Mouse (Mus musculus) liver, embryonic 14.5 days (tissue): ENCODE measurements around the gene Polr3c. TPM values are rescaled to one million over a fixed set of nuclear protein-coding genes. Genes with fewer than 3 reads are reported as not detected.

Source experiments
- ATAC-seq: fragments of 200-750 bp; cut with Nextera tagmentation; 2 replicates; pipeline ENCODE4 v1.8.0; 2017; ENCODE audit warnings: moderate number of reproducible peaks, mild to moderate bottlenecking, moderate library complexity; ENCODE audit not compliant: insufficient read depth
- DNase-seq, 3 experiments: peaks; one replicate each; pipeline ENCODE4 v3.0.0-alpha.2; 2012 to 2013; ENCODE audit warnings: low read depth in 3 of 3, low spot score in 3 of 3
- H3K27ac ChIP-seq: fragments of 300-500 bp; sonication (generic); 2 replicates; pipeline ENCODE4 v1.5.1; 2014; ENCODE audit warnings: moderate library complexity, mild to moderate bottlenecking, control low read depth, inconsistent platforms
- H3K27me3 ChIP-seq: fragments of 300-500 bp; sonication (generic); 2 replicates; pipeline ENCODE4 v1.6.1; 2014; ENCODE audit warnings: mild to moderate bottlenecking, low read length, moderate library complexity; ENCODE audit not compliant: control insufficient read depth, insufficient read depth
- H3K36me3 ChIP-seq: fragments of 300-500 bp; sonication (generic); replicated peaks from 2 replicates; pipeline ENCODE4 v1.6.1; 2014; ENCODE audit warnings: low read depth; ENCODE audit not compliant: control insufficient read depth, insufficient read depth
- H3K4me1 ChIP-seq, 2 experiments: fragments of 200-500 bp in 1 of 2; fragments of 300-500 bp in 1 of 2; sonication (generic) in 1 of 2; replicated peaks; 2 replicates each; pipeline ENCODE4 v1.6.1; 2012 to 2014; ENCODE audit warnings: antibody characterized with exemption in 1 of 2, inconsistent platforms in 1 of 2, low read length in 1 of 2; ENCODE audit not compliant: control insufficient read depth in 2 of 2, insufficient read depth in 2 of 2
- H3K4me2 ChIP-seq: fragments of 300-500 bp; sonication (generic); 2 replicates; pipeline ENCODE4 v1.6.1; 2014; ENCODE audit warnings: low read depth, mild to moderate bottlenecking, control low read depth, moderate library complexity
- H3K4me3 ChIP-seq, 2 experiments: fragments of 200-500 bp in 1 of 2; fragments of 300-500 bp in 1 of 2; sonication (generic) in 1 of 2; 2 replicates each; pipeline ENCODE4 v1.5.1; 2012 to 2014; ENCODE audit warnings: low read depth in 2 of 2, low read length in 2 of 2, mild to moderate bottlenecking in 2 of 2, control low read depth in 1 of 2, inconsistent platforms in 1 of 2, moderate library complexity in 1 of 2; ENCODE audit not compliant: insufficient read depth in 1 of 2
- H3K9ac ChIP-seq: fragments of 300-500 bp; sonication (generic); replicated peaks from 2 replicates; pipeline ENCODE4 v1.6.1; 2014; ENCODE audit warnings: mild to moderate bottlenecking, control low read depth, moderate library complexity
- H3K9me3 ChIP-seq: fragments of 300-500 bp; sonication (generic); 2 replicates; pipeline ENCODE4 v1.6.1; 2016; ENCODE audit warnings: low read length, mixed read lengths; ENCODE audit not compliant: control insufficient read depth
- CTCF ChIP-seq: IDR thresholded peaks from 2 replicates; pipeline ENCODE4 v1.5.1; 2016; ENCODE audit warnings: antibody characterized with exemption, low read depth, control low read depth
- EP300 ChIP-seq: IDR thresholded peaks from 2 replicates; pipeline ENCODE4 v1.6.1; 2016; ENCODE audit warnings: antibody characterized with exemption, low read depth
- WGBS: fragments of 180-500 bp; shearing (Covaris S2); extraction: QIAGEN DNeasy Blood & Tissue Kit; methylation state at CpG from one replicate; pipeline ENCODE4 v1.1.7; 2014; ENCODE audit not compliant: insufficient replicate concordance; 5-methylcytosine and 5-hydroxymethylcytosine counted together
- polyA plus RNA-seq, 2 experiments: library from polyadenylated mRNA; depleted of rRNA in 1 of 2; stranded (reverse) in 1 of 2; unstranded in 1 of 2; fragments of >200 nt; fragmentation: Nextera tagmentation in 1 of 2; extraction: Ambion mirVana in 1 of 2; gene quantifications; 2 replicates each; pipeline versions ENCODE4 v1.2.1 to v1.2.3; 2012 to 2014

The Polr3c gene
- polyA plus RNA-seq, 2 experiments = 14.5 to 21.6 TPM

GRCm38 (mm10) chr3:96684822-96685156, 42.6 kb downstream of the Polr3c start:
- DNase-seq (no peak), ATAC-seq (no peak)
- Histone ChIP-seq H3K9me3 (no peaks in the 10 kb centered on the region), H3K4me3 (no peak overlapping the region), H3K36me3 (no peaks in the 10 kb centered on the region), H3K27me3 (peaks cover 23% of the 10 kb centered on the region), H3K4me1 (no peaks in the 10 kb centered on the region; a peak in 1 of 4 replicates), H3K9ac (no peak overlapping the region), H3K27ac (no peak overlapping the region), H3K4me2 (peak overlapping the region; percentile 11; the same call in 1 of the 2 replicates)
- no peak for TF ChIP-seq CTCF
- no peak for TF ChIP-seq EP300
- WGBS = 12% methylated on average over 28 of the region's 28 CpGs

- no peak for DNase-seq
- 39% methylated on average over 17 of the region's 17 CpGs for WGBS
- no peak for TF ChIP-seq CTCF
- no peak for TF ChIP-seq EP300
- ATAC-seq = no peak
- Histone ChIP-seq H3K4me1 (peaks cover 0 to 4% of the 10 kb centered on the region in 2 experiments; a peak in 2 of 4 replicates), H3K9ac (no peak overlapping the region), H3K36me3 (no peaks in the 10 kb centered on the region), H3K27me3 (peaks cover 23% of the 10 kb centered on the region), H3K27ac (no peak overlapping the region), H3K9me3 (no peaks in the 10 kb centered on the region), H3K4me2 (peak overlapping the region; percentile 11; the same call in 1 of the 2 replicates), H3K4me3 (no peak overlapping the region)
Observed at GRCm38 (mm10) chr3:96684151-96684821, 43.1 kb downstream of the Polr3c start.

- no peak overlapping the region for H3K27ac ChIP-seq
- no peak overlapping the region for H3K9ac ChIP-seq
- no peak for ATAC-seq
- no peaks in the 10 kb centered on the region for H3K9me3 ChIP-seq
- no peak for DNase-seq
- no peaks in the 10 kb centered on the region for H3K36me3 ChIP-seq
- 73% methylated on average over 3 of the region's 3 CpGs for WGBS
- peaks cover 23% of the 10 kb centered on the region for H3K27me3 ChIP-seq
- TF ChIP-seq EP300 (no peak), CTCF (no peak)
- peaks cover 0 to 6% of the 10 kb centered on the region in 2 experiments; a peak in 3 of 4 replicates for H3K4me1 ChIP-seq
- H3K4me3 ChIP-seq = no peak overlapping the region
- H3K4me2 ChIP-seq = no peak overlapping the region
Observed at GRCm38 (mm10) chr3:96683496-96683895, 43.9 kb downstream of the Polr3c start.

- ATAC-seq (no peak), DNase-seq (no peak)
- Histone ChIP-seq H3K9ac (no peak overlapping the region), H3K4me3 (no peak overlapping the region), H3K27me3 (peaks cover 17% of the 10 kb centered on the region), H3K9me3 (no peaks in the 10 kb centered on the region), H3K36me3 (no peaks in the 10 kb centered on the region), H3K27ac (no peak overlapping the region), H3K4me1 (peaks cover 0 to 6% of the 10 kb centered on the region in 2 experiments; a peak in 3 of 4 replicates), H3K4me2 (no peak overlapping the region)
- WGBS = 22% methylated on average over 12 of the region's 12 CpGs
- TF ChIP-seq EP300 = no peak
- no peak for TF ChIP-seq CTCF
Observed at GRCm38 (mm10) chr3:96680269-96680956, 47.0 kb downstream of the Polr3c start.

- Histone ChIP-seq H3K36me3 (no peaks in the 10 kb centered on the region), H3K9ac (no peak overlapping the region), H3K9me3 (no peaks in the 10 kb centered on the region), H3K27me3 (peaks cover 6% of the 10 kb centered on the region), H3K27ac (no peak overlapping the region), H3K4me2 (no peak overlapping the region), H3K4me3 (no peak overlapping the region), H3K4me1 (peaks cover 0 to 6% of the 10 kb centered on the region in 2 experiments; a peak in 3 of 4 replicates)
- TF ChIP-seq CTCF (no peak), EP300 (no peak)
- DNase-seq (no peak), ATAC-seq (peak; percentile 50; the same call in 1 of the 2 replicates)
- 9% methylated on average over 5 of the region's 5 CpGs for WGBS
Observed at GRCm38 (mm10) chr3:96679159-96679674, 48.2 kb downstream of the Polr3c start.
